Mouse (Mus musculus) thymus, postnatal 0 days (tissue): ENCODE measurements around the gene Emc3. TPM values are rescaled to one million over a fixed set of nuclear protein-coding genes. Genes with fewer than 3 reads are reported as not detected.
A peak's percentile ranks its signal among the peaks of the same experiment; 100 is the strongest.

Experiments
- DNase-seq: peaks from one replicate; pipeline ENCODE4 v3.0.0-alpha.2; 2015; ENCODE audit warnings: low spot score
- polyA plus RNA-seq: library from polyadenylated mRNA; unstranded; fragments of >200 nt; fragmentation: Nextera tagmentation; extraction: Ambion mirVana; gene quantifications from 2 replicates; pipeline ENCODE4 v1.2.1, GENCODE M21; 2015

Gene Emc3
- polyA plus RNA-seq, 1 experiment from 2014 or later = 94.4 TPM

GRCm38 (mm10) chr6:113499346-113499745 lies 32.1 kb downstream of the Emc3 start:
- no peak for DNase-seq

GRCm38 (mm10) chr6:113495071-113495675 lies 36.3 kb downstream of the Emc3 start:
- DNase-seq = no peak

GRCm38 (mm10) chr6:113494258-113494788 lies 37.1 kb downstream of the Emc3 start:
- DNase-seq = peak; percentile 89

GRCm38 (mm10) chr6:113492101-113492864 lies 39.2 kb downstream of the Emc3 start:
- DNase-seq = no peak

- no peak for DNase-seq
Measured at GRCm38 (mm10) chr6:113489410-113489809, 42.0 kb downstream of the Emc3 start.

GRCm38 (mm10) chr6:113487125-113487576 lies 44.3 kb downstream of the Emc3 start:
- peak; percentile 60 for DNase-seq

- DNase-seq = no peak
Measured at GRCm38 (mm10) chr6:113483729-113484128, 47.7 kb downstream of the Emc3 start.

- DNase-seq = peak; percentile 92
Measured at GRCm38 (mm10) chr6:113483100-113483615, 48.3 kb downstream of the Emc3 start, which contains the start of gene Creld1. Gene Creld1 (plus strand): TSS chr6:113483297.

GRCm38 (mm10) chr6:113482477-113483099 lies 48.9 kb downstream of the Emc3 start:
- peak; percentile 54 for DNase-seq

GRCm38 (mm10) chr6:113480555-113481373 lies 50.7 kb downstream of the Emc3 start:
- DNase-seq = no peak

- DNase-seq = no peak
Measured at GRCm38 (mm10) chr6:113478906-113479305, 52.5 kb downstream of the Emc3 start.

- no peak for DNase-seq
Measured at GRCm38 (mm10) chr6:113477353-113477752, 54.1 kb downstream of the Emc3 start.

- no peak for DNase-seq
Measured at GRCm38 (mm10) chr6:113473715-113474114, 57.7 kb downstream of the Emc3 start.

- DNase-seq = no peak
Measured at GRCm38 (mm10) chr6:113473246-113473645, 58.2 kb downstream of the Emc3 start.

- no peak for DNase-seq
Measured at GRCm38 (mm10) chr6:113472061-113472460, 59.4 kb downstream of the Emc3 start.

- DNase-seq = no peak
Measured at GRCm38 (mm10) chr6:113471297-113471936, 60.0 kb downstream of the Emc3 start, which contains the start of gene Il17rc. Gene Il17rc (plus strand): TSS chr6:113471427.

GRCm38 (mm10) chr6:113469432-113469831 lies 62.0 kb downstream of the Emc3 start:
- DNase-seq = peak; percentile 58

GRCm38 (mm10) chr6:113469021-113469420 lies 62.4 kb downstream of the Emc3 start:
- peak; percentile 89 for DNase-seq

GRCm38 (mm10) chr6:113468512-113468911 lies 62.9 kb downstream of the Emc3 start:
- no peak for DNase-seq

GRCm38 (mm10) chr6:113465602-113466001 lies 65.8 kb downstream of the Emc3 start:
- no peak for DNase-seq
